Mouse (Mus musculus) limb, embryonic 11.5 days (tissue): ENCODE data around the gene Surf2. TPM values are rescaled to one million over a fixed set of nuclear protein-coding genes. Genes with fewer than 3 reads are reported as not detected.
A peak's percentile ranks its signal among the peaks of the same experiment; 100 is the strongest.

ENCODE experiments used
- ATAC-seq: fragments of 200-750 bp; cut with Nextera tagmentation; 2 replicates; pipeline ENCODE4 v1.8.0; 2017; ENCODE audit warnings: low read depth; ENCODE audit not compliant: insufficient number of reproducible peaks, low FRiP score, low TSS enrichment
- DNase-seq: peaks from one replicate; pipeline ENCODE4 v3.0.0-alpha.2; 2015; ENCODE audit warnings: low spot score
- H3K27ac ChIP-seq: fragments of 300-500 bp; sonication (generic); replicated peaks from 2 replicates; pipeline ENCODE4 v1.5.1; 2014; ENCODE audit warnings: low read depth, mild to moderate bottlenecking, low read length
- H3K27me3 ChIP-seq: fragments of 300-500 bp; sonication (generic); 2 replicates; pipeline ENCODE4 v1.6.1; 2014; ENCODE audit warnings: mild to moderate bottlenecking, low read length, mixed read lengths; ENCODE audit not compliant: control insufficient read depth, insufficient read depth
- H3K36me3 ChIP-seq: fragments of 300-500 bp; sonication (generic); 2 replicates; pipeline ENCODE4 v1.6.1; 2014; ENCODE audit warnings: mild to moderate bottlenecking, low read length, moderate library complexity, mixed read lengths; ENCODE audit not compliant: control insufficient read depth, insufficient read depth
- H3K4me1 ChIP-seq: fragments of 300-500 bp; sonication (generic); 2 replicates; pipeline ENCODE4 v1.6.1; 2014; ENCODE audit warnings: low read length, mixed read lengths; ENCODE audit not compliant: control insufficient read depth, insufficient read depth
- H3K4me2 ChIP-seq: fragments of 300-500 bp; sonication (generic); 2 replicates; pipeline ENCODE4 v1.6.1; 2014; ENCODE audit warnings: low read depth, mild to moderate bottlenecking, moderate library complexity; ENCODE audit not compliant: severe bottlenecking
- H3K4me3 ChIP-seq: fragments of 300-500 bp; sonication (generic); 2 replicates; pipeline ENCODE4 v1.5.1; 2014; ENCODE audit warnings: low read depth, low read length
- H3K9ac ChIP-seq: fragments of 300-500 bp; sonication (generic); 2 replicates; pipeline ENCODE4 v1.6.1; 2014; ENCODE audit warnings: mild to moderate bottlenecking, low read length
- H3K9me3 ChIP-seq: fragments of 300-500 bp; sonication (generic); 2 replicates; pipeline ENCODE4 v1.6.1; 2016; ENCODE audit warnings: low read length; ENCODE audit not compliant: control insufficient read depth
- WGBS: fragments of 180-500 bp; shearing (Covaris S2); extraction: QIAGEN DNeasy Blood & Tissue Kit; methylation state at CpG from one replicate; pipeline ENCODE4 v1.1.7; 2014; 5-methylcytosine and 5-hydroxymethylcytosine counted together
- polyA plus RNA-seq: library from polyadenylated mRNA; unstranded; fragments of >200 nt; fragmentation: Nextera tagmentation; extraction: Ambion mirVana; gene quantifications from 2 replicates; pipeline ENCODE4 v1.2.1, GENCODE M21; 2014

Gene Surf2
- polyA plus RNA-seq, 1 experiment from 2014 or later: 45.1 TPM

DNA sequence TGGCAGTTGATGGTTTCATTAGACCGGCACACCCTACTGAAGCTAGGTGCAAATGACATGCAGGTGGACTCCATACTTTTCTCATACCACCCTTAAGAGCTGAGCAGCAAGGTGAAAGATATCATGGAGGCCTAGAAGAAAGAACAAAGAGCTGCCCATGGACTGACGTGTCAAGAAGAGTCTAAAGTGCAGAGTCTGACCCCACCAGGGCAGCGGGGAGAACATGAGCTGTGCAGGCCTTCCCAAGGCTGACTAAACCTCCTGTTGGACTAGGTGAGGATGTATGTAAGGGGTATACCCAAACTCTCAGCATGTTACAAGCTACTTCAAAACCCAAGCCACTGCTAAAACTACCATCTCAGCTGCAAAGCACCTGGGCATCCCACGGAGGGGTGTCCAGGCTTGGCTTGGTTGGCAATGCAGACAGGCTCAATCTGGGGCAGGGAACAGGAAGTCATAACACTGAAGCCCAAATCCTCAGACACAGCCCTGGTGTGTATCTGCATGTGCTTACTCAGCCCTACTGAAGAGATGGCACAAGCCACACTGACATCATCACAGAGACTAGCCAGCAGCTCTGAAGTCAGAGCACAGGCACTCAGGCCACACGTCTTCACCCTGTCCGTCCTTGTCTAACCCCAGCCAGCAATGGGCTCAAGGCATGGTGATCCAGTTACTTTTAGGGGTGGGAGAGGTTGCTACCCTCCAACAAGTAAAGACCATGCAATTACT lies 11.7 kb downstream of the Surf2 start:
- ATAC-seq (no peak), DNase-seq (no peak)
- no peak overlapping the region for H3K27ac ChIP-seq
- H3K9me3 ChIP-seq: no peaks in the 10 kb centered on the region
- no peak overlapping the region for H3K4me3 ChIP-seq
- H3K27me3 ChIP-seq: no peaks in the 10 kb centered on the region
- H3K9ac ChIP-seq: no peak overlapping the region
- 86% methylated on average over 6 of the region's 6 CpGs for WGBS
- H3K36me3 ChIP-seq: peaks cover 36% of the 10 kb centered on the region
- peaks cover 7% of the 10 kb centered on the region; the same call in 1 of the 2 replicates for H3K4me1 ChIP-seq
- no peak overlapping the region for H3K4me2 ChIP-seq

DNA sequence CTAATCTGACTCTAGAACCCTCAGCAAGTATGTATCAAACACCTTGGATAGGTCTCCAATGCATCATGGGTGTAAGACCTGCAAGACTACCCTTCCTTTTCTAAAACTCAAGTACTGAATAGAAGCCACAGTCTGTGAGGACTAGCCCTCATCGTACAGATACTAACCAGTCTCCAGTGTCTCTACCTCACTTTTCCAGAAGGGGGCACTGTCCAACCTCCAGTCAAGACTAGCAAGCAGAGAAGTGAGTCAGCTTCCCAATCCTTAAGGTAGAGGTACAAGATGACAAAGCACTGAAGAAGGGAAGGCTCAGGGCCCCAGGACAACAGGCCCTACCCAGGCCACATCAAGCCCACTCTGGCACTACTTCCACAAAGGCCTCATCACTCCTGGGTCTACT lies 14.2 kb downstream of the Surf2 start:
- Histone ChIP-seq H3K27me3 (no peaks in the 10 kb centered on the region), H3K4me3 (no peak overlapping the region), H3K36me3 (peaks cover 25% of the 10 kb centered on the region), H3K9ac (no peak overlapping the region), H3K27ac (no peak overlapping the region), H3K4me2 (no peak overlapping the region), H3K4me1 (peaks cover 7% of the 10 kb centered on the region; the same call in 1 of the 2 replicates), H3K9me3 (no peaks in the 10 kb centered on the region)
- peak; percentile 63 for DNase-seq
- no peak for ATAC-seq
- 58% methylated on average over 1 of the region's 1 CpGs for WGBS

DNA sequence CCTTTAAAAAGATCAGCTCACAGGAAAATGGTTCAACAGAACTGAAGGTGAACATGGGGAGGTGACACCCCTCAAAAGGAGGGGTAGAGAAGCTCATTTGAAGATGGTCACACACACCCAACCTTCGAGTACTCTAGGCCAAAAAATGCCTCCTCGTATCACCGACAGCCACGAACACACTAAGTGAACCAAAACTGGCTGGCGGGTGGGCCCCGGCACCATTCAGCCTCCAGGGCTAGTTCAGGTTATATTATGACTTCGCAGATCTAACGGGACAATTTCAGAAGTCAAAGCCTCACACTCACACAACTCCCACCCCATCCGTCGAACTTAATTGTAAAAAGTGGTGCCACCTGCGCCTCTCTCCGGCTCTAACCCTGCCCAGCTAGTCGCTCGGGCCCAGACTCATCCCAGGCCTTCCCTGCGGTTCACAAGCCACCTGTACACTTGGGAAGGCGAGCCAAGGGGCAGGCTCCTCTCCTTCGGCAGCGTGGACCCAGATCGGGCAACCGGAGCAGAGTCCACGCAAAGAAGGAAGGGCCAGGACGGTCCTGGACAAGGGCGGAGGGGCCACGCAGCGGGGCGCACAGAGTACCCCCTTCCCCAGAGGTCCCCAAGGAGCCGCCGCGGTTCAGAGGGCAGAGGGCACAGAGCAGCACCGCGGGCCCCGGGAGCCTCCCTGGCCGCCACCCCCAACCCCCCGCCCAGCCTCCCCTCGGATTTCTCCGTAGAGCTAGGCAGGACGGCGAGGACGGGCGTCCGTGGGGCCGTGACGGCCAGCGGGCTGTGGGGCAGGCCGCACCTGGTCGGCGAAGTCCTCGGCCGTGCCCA lies 16.5 kb downstream of the Surf2 start:
- peak overlapping the region; percentile 99 for H3K4me3 ChIP-seq
- 2% methylated on average over 42 of the region's 49 CpGs for WGBS
- ATAC-seq (no peak; the same call in none of the 2 replicates), DNase-seq (peak; percentile 54)
- peaks cover 7% of the 10 kb centered on the region; the same call in 1 of the 2 replicates for H3K4me1 ChIP-seq
- H3K27me3 ChIP-seq: no peaks in the 10 kb centered on the region
- H3K4me2 ChIP-seq: peak overlapping the region; percentile 70
- peak overlapping the region; percentile 99 for H3K9ac ChIP-seq
- H3K9me3 ChIP-seq: no peaks in the 10 kb centered on the region
- H3K36me3 ChIP-seq: peaks cover 14% of the 10 kb centered on the region
- peak overlapping the region; percentile 79 for H3K27ac ChIP-seq

DNA sequence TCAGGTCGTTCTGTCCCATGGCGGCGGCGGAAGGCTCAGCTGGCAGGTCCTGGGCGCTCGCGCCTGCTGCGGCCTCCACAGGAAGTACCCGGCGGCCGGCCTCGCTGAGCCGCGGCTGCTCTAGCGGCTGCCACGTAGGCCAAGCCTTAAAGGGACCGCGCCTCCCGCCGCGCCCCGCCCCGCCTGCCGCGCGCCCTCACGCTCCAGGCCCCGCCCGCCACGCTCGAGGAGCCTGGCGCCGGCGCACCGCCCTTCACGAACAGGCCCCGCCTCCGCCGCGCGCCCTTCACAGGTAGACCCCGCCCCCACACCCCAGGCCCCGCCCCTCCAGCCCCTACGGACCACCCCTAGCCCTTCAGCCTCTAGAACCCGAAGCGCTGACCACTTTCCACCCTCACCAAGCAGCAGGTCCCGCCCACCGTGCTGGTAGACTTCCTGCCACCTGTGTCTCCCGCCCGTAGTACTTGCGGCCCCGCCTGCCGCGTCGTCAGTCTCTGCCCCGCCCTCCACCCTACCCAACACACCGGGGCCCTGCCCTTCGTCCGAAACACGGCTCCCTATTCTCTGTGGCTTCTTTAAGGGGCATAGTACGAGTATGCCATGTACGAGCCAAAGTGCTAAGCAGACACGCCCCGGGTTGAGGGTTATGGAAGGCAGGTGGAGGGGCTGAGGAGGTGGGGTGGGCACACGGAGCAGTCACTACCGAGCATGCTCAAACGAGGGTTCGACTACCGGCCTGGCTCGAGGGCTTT lies 17.3 kb downstream of the Surf2 start, which contains the start of the genes Surf4 and Stkld1:
TSS of gene Surf4 (minus strand) at position 625 of the 752 bp plus-strand sequence.
TSS of gene Stkld1 (plus strand) at position 744 of the 752 bp plus-strand sequence.
- peak; percentile 94 for ATAC-seq
- Histone ChIP-seq H3K4me2 (peak within 1 kb of the TSS; percentile 70), H3K27me3 (no peaks in the 10 kb centered on the region), H3K4me1 (peaks cover 7% of the 10 kb centered on the region; the same call in 1 of the 2 replicates), H3K9me3 (no peaks in the 10 kb centered on the region), H3K4me3 (peak within 1 kb of the TSS; percentile 99), H3K27ac (peak within 1 kb of the TSS; percentile 79), H3K9ac (peak within 1 kb of the TSS; percentile 99), H3K36me3 (peaks cover 14% of the 10 kb centered on the region)
- 1% methylated on average over 44 of the region's 70 CpGs for WGBS
- peak; percentile 95 for DNase-seq

DNA sequence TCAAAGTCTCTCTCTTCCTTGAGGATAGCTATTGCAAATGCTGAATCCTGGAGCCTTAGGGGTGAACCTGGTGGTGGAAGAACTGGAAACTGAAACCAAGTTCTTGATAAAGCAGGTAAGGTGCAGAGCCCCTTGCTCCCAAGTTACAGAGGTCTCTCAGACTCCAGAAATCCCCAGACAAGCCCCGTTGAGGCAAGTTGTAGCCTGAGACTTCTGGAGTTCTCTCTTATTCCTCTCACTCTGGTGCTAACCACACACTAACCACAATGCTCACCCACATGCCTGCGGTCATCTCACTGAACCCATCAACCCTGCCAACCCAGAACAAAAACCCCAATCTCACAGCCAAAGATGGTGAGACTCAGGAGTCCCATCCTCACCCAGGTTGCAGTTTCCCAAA lies 19.1 kb downstream of the Surf2 start:
- H3K27ac ChIP-seq: no peak overlapping the region
- no peak for ATAC-seq
- no peaks in the 10 kb centered on the region for H3K27me3 ChIP-seq
- H3K4me3 ChIP-seq: no peak overlapping the region
- H3K4me1 ChIP-seq: peaks cover 7% of the 10 kb centered on the region; the same call in 1 of the 2 replicates
- H3K36me3 ChIP-seq: peaks cover 6% of the 10 kb centered on the region; the same call in 1 of the 2 replicates
- no peak overlapping the region for H3K9ac ChIP-seq
- WGBS: 87% methylated on average over 2 of the region's 2 CpGs
- no peaks in the 10 kb centered on the region for H3K9me3 ChIP-seq
- no peak overlapping the region for H3K4me2 ChIP-seq
- DNase-seq: no peak

DNA sequence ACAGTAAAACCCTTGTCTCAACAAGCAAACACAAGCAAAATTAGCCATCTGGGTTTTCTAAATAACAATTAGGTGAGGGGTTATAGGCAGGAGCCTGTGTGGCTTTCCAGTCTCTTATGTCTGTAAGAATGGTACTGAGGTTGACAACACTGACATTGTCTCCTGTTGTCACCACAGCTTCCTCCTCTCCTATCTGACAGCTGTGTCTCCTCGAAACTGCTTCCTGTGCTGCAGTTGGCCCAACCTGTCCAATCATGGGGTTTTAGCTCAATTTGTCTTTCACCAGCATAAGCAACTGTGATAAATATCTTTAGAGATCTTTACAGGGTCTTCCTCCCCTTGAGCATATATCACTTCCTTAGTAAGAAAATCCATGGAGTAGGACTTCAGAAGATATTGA lies 20.3 kb downstream of the Surf2 start:
- no peaks in the 10 kb centered on the region; the same call in 1 of the 2 replicates for H3K36me3 ChIP-seq
- no peak for DNase-seq
- H3K9me3 ChIP-seq: no peaks in the 10 kb centered on the region
- H3K4me1 ChIP-seq: peaks cover 5% of the 10 kb centered on the region; the same call in 1 of the 2 replicates
- H3K4me2 ChIP-seq: no peak overlapping the region
- H3K4me3 ChIP-seq: no peak overlapping the region
- no peak for ATAC-seq
- WGBS: 80% methylated on average over 1 of the region's 1 CpGs
- no peak overlapping the region for H3K27ac ChIP-seq
- H3K27me3 ChIP-seq: no peaks in the 10 kb centered on the region
- no peak overlapping the region for H3K9ac ChIP-seq

DNA sequence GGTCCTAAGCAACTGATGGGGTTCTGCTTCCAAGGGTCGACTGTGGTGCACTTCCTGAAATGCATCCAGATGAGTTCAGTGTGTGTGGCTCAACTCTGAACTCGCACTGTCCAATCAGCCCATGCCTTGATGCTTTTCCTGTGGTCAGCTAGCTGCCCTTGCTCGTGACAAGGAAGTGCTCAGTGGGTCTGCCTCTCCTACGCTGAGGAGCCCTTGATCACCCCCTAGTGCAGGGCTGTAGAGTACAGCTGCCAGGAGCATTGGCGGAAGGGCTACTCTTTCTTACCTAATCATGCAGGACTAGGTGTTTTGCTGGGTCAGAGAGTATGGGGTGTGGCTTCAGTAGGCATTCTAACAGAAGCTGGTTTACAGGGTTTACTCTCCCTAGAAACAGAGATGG lies 25.4 kb downstream of the Surf2 start:
- ATAC-seq: no peak
- 43% methylated on average over 5 of the region's 5 CpGs for WGBS
- no peaks in the 10 kb centered on the region for H3K9me3 ChIP-seq
- no peaks in the 10 kb centered on the region for H3K4me1 ChIP-seq
- no peak overlapping the region for H3K9ac ChIP-seq
- H3K36me3 ChIP-seq: no peaks in the 10 kb centered on the region
- H3K4me3 ChIP-seq: no peak overlapping the region
- no peaks in the 10 kb centered on the region for H3K27me3 ChIP-seq
- H3K27ac ChIP-seq: no peak overlapping the region
- no peak overlapping the region for H3K4me2 ChIP-seq
- DNase-seq: no peak

DNA sequence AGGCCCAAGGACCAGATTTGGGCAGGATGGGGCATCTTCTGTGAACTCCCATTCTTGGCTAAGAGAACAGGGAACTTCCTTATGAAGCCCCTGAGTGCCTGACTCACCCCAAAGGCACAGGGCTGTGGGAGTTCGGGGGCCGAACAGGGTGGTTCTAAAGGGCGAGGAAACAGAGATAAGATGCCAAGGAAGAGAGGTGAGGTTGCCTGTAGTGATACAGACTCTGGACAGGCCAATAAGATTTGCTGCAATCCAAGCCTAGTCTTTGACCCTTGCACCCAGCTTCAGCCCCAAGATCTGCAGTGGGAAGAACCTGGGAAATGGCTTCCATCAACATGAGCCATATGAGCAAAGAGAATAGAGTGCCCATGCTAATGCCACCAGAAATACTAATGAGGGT lies 27.1 kb downstream of the Surf2 start:
- Histone ChIP-seq H3K4me2 (no peak overlapping the region), H3K4me3 (no peak overlapping the region), H3K4me1 (no peaks in the 10 kb centered on the region), H3K9ac (no peak overlapping the region), H3K9me3 (no peaks in the 10 kb centered on the region), H3K36me3 (no peaks in the 10 kb centered on the region; the same call in 1 of the 2 replicates), H3K27me3 (no peaks in the 10 kb centered on the region), H3K27ac (no peak overlapping the region)
- 87% methylated on average over 3 of the region's 3 CpGs for WGBS
- ATAC-seq (no peak), DNase-seq (no peak)
